Mouse (Mus musculus) MEL (cell line): Measurements from ENCODE around the gene 1700025G04Rik. TPM values are rescaled to one million over a fixed set of nuclear protein-coding genes. Genes with fewer than 3 reads are reported as not detected.

Experiments
- DNase-seq: peaks from one replicate; pipeline ENCODE4 v3.0.0; 2011; ENCODE audit warnings: low read depth, low spot score
- H3K27ac ChIP-seq: 2 replicates; pipeline ENCODE4 v1.5.1; 2012; ENCODE audit warnings: low read depth, mild to moderate bottlenecking, control low read depth, low read length, moderate library complexity; ENCODE audit not compliant: control insufficient read depth
- H3K27me3 ChIP-seq, 2 experiments: fragments of 150-350 bp in 1 of 2; sonication (generic) in 1 of 2; 2 replicates each; pipeline ENCODE4 v1.6.1; 2012; ENCODE audit warnings: low read length in 2 of 2, mild to moderate bottlenecking in 2 of 2, improper control_type of control experiment in 1 of 2, moderate library complexity in 1 of 2; ENCODE audit not compliant: insufficient read depth in 2 of 2, control insufficient read depth in 1 of 2
- H3K36me3 ChIP-seq, 2 experiments: 2 replicates each; pipeline ENCODE4 v1.6.1; 2012 to 2014; ENCODE audit warnings: low read length in 2 of 2, improper control_type of control experiment in 1 of 2, inconsistent platforms in 1 of 2, mild to moderate bottlenecking in 1 of 2; ENCODE audit not compliant: insufficient read depth in 2 of 2, control insufficient read depth in 1 of 2
- H3K4me1 ChIP-seq, 2 experiments: fragments of 150-350 bp in 1 of 2; sonication (generic) in 1 of 2; 2 replicates each; pipeline ENCODE4 v1.6.1; 2012; ENCODE audit warnings: low read length in 2 of 2, improper control_type of control experiment in 1 of 2, mild to moderate bottlenecking in 1 of 2; ENCODE audit not compliant: insufficient read depth in 2 of 2, control insufficient read depth in 1 of 2
- H3K4me3 ChIP-seq, 2 experiments: fragments of 150-350 bp in 1 of 2; sonication (generic) in 1 of 2; 2 replicates each; pipeline ENCODE4 v1.5.1; 2012; ENCODE audit warnings: low read depth in 2 of 2, low read length in 2 of 2, mild to moderate bottlenecking in 2 of 2, moderate library complexity in 2 of 2, control low read depth in 1 of 2, improper control_type of control experiment in 1 of 2; ENCODE audit not compliant: control insufficient read depth in 1 of 2, insufficient read depth in 1 of 2
- H3K79me2 ChIP-seq: 2 replicates; pipeline ENCODE4 v1.6.1; 2012; ENCODE audit warnings: mild to moderate bottlenecking, low read length, moderate library complexity; ENCODE audit not compliant: control insufficient read depth, poor library complexity, insufficient read depth
- H3K9ac ChIP-seq: 2 replicates; pipeline ENCODE4 v1.6.1; 2012; ENCODE audit warnings: low read depth, mild to moderate bottlenecking, control low read depth, low read length, moderate library complexity; ENCODE audit not compliant: control insufficient read depth, poor library complexity, severe bottlenecking
- H3K9me3 ChIP-seq: fragments of 150-350 bp; sonication (generic); replicated peaks from 2 replicates; pipeline ENCODE4 v1.6.1; 2012; ENCODE audit warnings: mild to moderate bottlenecking, low read length, improper control_type of control experiment, moderate library complexity; ENCODE audit not compliant: insufficient read depth
- CHD1 ChIP-seq: IDR thresholded peaks from 2 replicates; pipeline ENCODE4 v1.6.1; 2012; ENCODE audit warnings: low read depth, mild to moderate bottlenecking, inconsistent platforms, low read length, improper control_type of control experiment
- CTCF ChIP-seq, 3 experiments: IDR thresholded peaks in 2 of 3; conservative IDR thresholded peaks in 1 of 3; 2 replicates each; pipeline ENCODE4 v1.5.1; 2011 to 2012; ENCODE audit warnings: low read length in 3 of 3, low read depth in 2 of 3, mild to moderate bottlenecking in 2 of 3, improper control_type of control experiment in 1 of 3, inconsistent platforms in 1 of 3, mixed read lengths in 1 of 3, moderate library complexity in 1 of 3; ENCODE audit not compliant: control insufficient read depth in 1 of 3, insufficient read depth in 1 of 3, poor library complexity in 1 of 3, severe bottlenecking in 1 of 3
- ELF1 ChIP-seq: IDR thresholded peaks from 2 replicates; pipeline ENCODE4 v1.6.1; 2014; ENCODE audit warnings: low read depth, mild to moderate bottlenecking, inconsistent platforms, low read length, improper control_type of control experiment, moderate library complexity
- EP300 ChIP-seq, 2 experiments: IDR thresholded peaks; 2 replicates each; pipeline ENCODE4 v1.6.1; 2011; ENCODE audit warnings: improper control_type of control experiment in 2 of 2, low read length in 2 of 2, low read depth in 1 of 2, mild to moderate bottlenecking in 1 of 2
- ETS1 ChIP-seq: IDR thresholded peaks from 2 replicates; pipeline ENCODE4 v1.6.1; 2012; ENCODE audit warnings: low read depth, mild to moderate bottlenecking, inconsistent platforms, low read length, improper control_type of control experiment, moderate library complexity
- GATA1 ChIP-seq: IDR thresholded peaks from 2 replicates; pipeline ENCODE4 v1.6.1; 2011; ENCODE audit warnings: low read depth, low read length, improper control_type of control experiment
- HCFC1 ChIP-seq: IDR thresholded peaks from 2 replicates; pipeline ENCODE4 v1.6.1; 2012; ENCODE audit warnings: low read depth, mild to moderate bottlenecking, inconsistent platforms, low read length, improper control_type of control experiment, moderate library complexity
- JUND ChIP-seq: IDR thresholded peaks from 2 replicates; pipeline ENCODE4 v1.6.1; 2011; ENCODE audit warnings: low read depth, mild to moderate bottlenecking, improper control_type of control experiment, low read length
- MAZ ChIP-seq: IDR thresholded peaks from 2 replicates; pipeline ENCODE4 v1.6.1; 2012; ENCODE audit warnings: low read depth, mild to moderate bottlenecking, inconsistent platforms, low read length, improper control_type of control experiment
- MYB ChIP-seq: IDR thresholded peaks from 2 replicates; pipeline ENCODE4 v1.6.1; 2011; ENCODE audit warnings: mild to moderate bottlenecking, low read depth, low read length, improper control_type of control experiment
- MYC ChIP-seq: IDR thresholded peaks from 2 replicates; pipeline ENCODE4 v1.6.1; 2011; ENCODE audit warnings: low read depth, mild to moderate bottlenecking, low read length, improper control_type of control experiment, moderate library complexity
- NRF1 ChIP-seq: IDR thresholded peaks from 2 replicates; pipeline ENCODE4 v1.6.1; 2014; ENCODE audit warnings: low read depth, mild to moderate bottlenecking, inconsistent platforms, low read length, improper control_type of control experiment, moderate library complexity; ENCODE audit not compliant: poor library complexity, insufficient read depth, severe bottlenecking
- POLR2AphosphoS2 ChIP-seq: IDR thresholded peaks from 2 replicates; pipeline ENCODE4 v1.6.1; 2011; ENCODE audit warnings: low read length, improper control_type of control experiment
- RCOR1 ChIP-seq: IDR thresholded peaks from 2 replicates; pipeline ENCODE4 v1.6.1; 2012; ENCODE audit warnings: low read depth, mild to moderate bottlenecking, inconsistent platforms, low read length, improper control_type of control experiment
- SIN3A ChIP-seq: IDR thresholded peaks from 2 replicates; pipeline ENCODE4 v1.6.1; 2012; ENCODE audit warnings: low read length, improper control_type of control experiment, inconsistent platforms
- SMC3 ChIP-seq: IDR thresholded peaks from 2 replicates; pipeline ENCODE4 v1.6.1; 2011; ENCODE audit warnings: low read depth, low read length, improper control_type of control experiment
- TCF12 ChIP-seq: IDR thresholded peaks from 2 replicates; pipeline ENCODE4 v1.6.1; 2014; ENCODE audit warnings: low read depth, mild to moderate bottlenecking, inconsistent platforms, low read length, improper control_type of control experiment, moderate library complexity
- USF1 ChIP-seq: IDR thresholded peaks from 2 replicates; pipeline ENCODE4 v1.6.1; 2014; ENCODE audit warnings: low read depth, mild to moderate bottlenecking, inconsistent platforms, low read length, improper control_type of control experiment, moderate library complexity
- USF2 ChIP-seq, 2 experiments: IDR thresholded peaks; 2 replicates each; pipeline ENCODE4 v1.6.1; 2011 to 2012; ENCODE audit warnings: improper control_type of control experiment in 2 of 2, low read length in 2 of 2, borderline replicate concordance in 1 of 2, inconsistent platforms in 1 of 2, low read depth in 1 of 2, mild to moderate bottlenecking in 1 of 2; ENCODE audit not compliant: insufficient read depth in 1 of 2
- ZMIZ1 ChIP-seq: IDR thresholded peaks from 2 replicates; pipeline ENCODE4 v1.6.1; 2012; ENCODE audit warnings: low read depth, mild to moderate bottlenecking, inconsistent platforms, low read length, improper control_type of control experiment, moderate library complexity
- polyA plus RNA-seq, 2 experiments: library from polyadenylated mRNA; stranded (reverse) in 1 of 2; unstranded in 1 of 2; fragments of >175 nt in 1 of 2; fragments of >200 nt in 1 of 2; gene quantifications; 2 replicates each; pipeline versions ENCODE4 v1.2.1 to v1.2.4; 2012; ENCODE audit warnings: low replicate concordance in 2 of 2, low read depth in 1 of 2; ENCODE audit not compliant: insufficient read length in 2 of 2, insufficient read depth in 1 of 2, missing spikeins in 1 of 2
- total RNA-seq: library from RNA; depleted of rRNA; stranded (reverse); fragments of 300-350 nt; gene quantifications from 2 replicates; pipeline ENCODE4 v1.2.3, GENCODE M21; 2012

1700025G04Rik gene
- total and polyA plus RNA-seq, 3 experiments, result 0.04 to 0.91 TPM; not detected in 1

DNA sequence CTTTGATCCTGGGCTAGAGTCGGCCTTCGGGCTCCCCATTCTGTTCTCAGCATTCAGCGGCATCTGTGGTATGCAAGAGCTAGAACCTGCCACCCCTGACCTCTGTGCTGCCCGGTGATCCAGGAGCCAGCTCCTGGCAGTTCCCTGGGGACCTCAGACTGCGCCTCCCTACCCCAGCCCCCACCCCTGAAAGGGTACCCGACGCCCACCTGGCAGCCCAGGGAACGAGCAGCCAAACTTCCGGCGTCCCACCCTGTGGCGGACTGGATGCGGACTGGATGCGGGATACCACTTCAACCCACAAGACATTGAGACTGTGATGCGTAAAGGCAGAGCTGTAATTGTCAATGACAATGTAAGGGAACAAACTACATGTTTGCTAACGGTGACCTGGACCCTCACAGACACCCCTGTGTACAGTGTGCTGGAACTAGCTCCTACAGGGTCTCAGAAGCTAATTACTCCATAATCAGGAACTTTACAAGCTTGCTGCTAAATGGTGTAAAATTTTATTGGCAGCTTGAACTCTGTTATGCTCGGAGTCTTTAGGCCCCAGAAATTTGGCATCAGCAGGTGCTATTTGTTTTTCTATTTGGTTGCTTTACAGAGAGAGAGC is 239.8 kb downstream of the 1700025G04Rik start:
- no peaks in the 10 kb centered on the region for H3K4me1 ChIP-seq
- no peak overlapping the region for H3K4me3 ChIP-seq
- no peak for TF ChIP-seq CTCF (IDR thresholded peaks at IDR 0.05 in 2 of 3, conservative IDR thresholded peaks at IDR 0.05 in 1 of 3; ENCODE audit: control insufficient read depth in 1 of 3, insufficient read depth in 1 of 3, low read depth in 2 of 3, low read length in 3 of 3, poor library complexity in 1 of 3, severe bottlenecking in 1 of 3)
- TF ChIP-seq SMC3, result no peak
- no peak for TF ChIP-seq GATA1
- no peak for TF ChIP-seq JUND
- TF ChIP-seq EP300 (IDR thresholded peaks at IDR 0.05; ENCODE audit: low read depth in 1 of 2, low read length in 2 of 2), result no peak
- TF ChIP-seq NRF1, result no peak
- no peak for TF ChIP-seq USF2 (IDR thresholded peaks at IDR 0.05; ENCODE audit: borderline replicate concordance in 1 of 2, insufficient read depth in 1 of 2, low read depth in 1 of 2, low read length in 2 of 2)
- no peak for TF ChIP-seq TCF12
- TF ChIP-seq ZMIZ1, result no peak
- TF ChIP-seq USF1, result no peak
- no peak for TF ChIP-seq MAZ
- TF ChIP-seq MYB, result no peak
- no peak for TF ChIP-seq SIN3A
- TF ChIP-seq ELF1, result no peak
- no peak for TF ChIP-seq MYC
- no peak for TF ChIP-seq ETS1
- no peaks in the 10 kb centered on the region for H3K9me3 ChIP-seq
- no peaks in the 10 kb centered on the region for H3K36me3 ChIP-seq
- H3K27ac ChIP-seq, result no peak overlapping the region
- no peak overlapping the region for H3K9ac ChIP-seq
- peaks cover 0 to 3% of the 10 kb centered on the region in 2 experiments; a peak in 2 of 4 replicates for H3K27me3 ChIP-seq
- no peaks in the 10 kb centered on the region for H3K79me2 ChIP-seq
- DNase-seq, result no peak

DNA sequence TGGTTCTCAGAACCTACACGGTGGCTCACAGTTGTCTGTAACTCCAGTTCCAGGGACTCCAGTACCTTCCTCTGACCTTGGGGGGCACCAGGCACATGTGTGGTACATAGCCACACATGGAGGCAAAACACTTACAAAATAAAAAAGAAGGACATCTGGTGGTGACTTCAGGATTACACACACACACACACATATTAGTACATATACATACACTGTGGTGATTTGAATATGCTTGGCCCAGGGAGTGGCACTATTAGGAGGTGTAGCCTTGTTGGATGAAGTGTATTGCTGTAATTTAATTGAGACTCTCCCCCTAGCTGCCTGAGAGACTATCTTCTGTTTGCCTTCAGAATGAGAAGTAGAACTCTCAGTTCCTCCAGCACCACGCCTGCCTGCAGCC is 241.6 kb downstream of the 1700025G04Rik start:
- Histone ChIP-seq H3K36me3 (no peaks in the 10 kb centered on the region), H3K9ac (no peak overlapping the region), H3K27me3 (peaks cover 0 to 3% of the 10 kb centered on the region in 2 experiments; a peak in 2 of 4 replicates), H3K4me3 (no peak overlapping the region), H3K9me3 (no peaks in the 10 kb centered on the region), H3K4me1 (no peaks in the 10 kb centered on the region), H3K27ac (no peak overlapping the region), H3K79me2 (no peaks in the 10 kb centered on the region)
- TF ChIP-seq CHD1 (no peak), EP300 (IDR thresholded peaks at IDR 0.05; ENCODE audit: low read depth in 1 of 2, low read length in 2 of 2) (no peak), SMC3 (no peak), MYB (no peak), JUND (no peak), RCOR1 (no peak), HCFC1 (no peak), POLR2AphosphoS2 (no peak)
- DNase-seq, result no peak
